Mouse (Mus musculus) forebrain, embryonic 11.5 days (tissue): ENCODE results near the gene Cops7b. TPM values are rescaled to one million over a fixed set of nuclear protein-coding genes. Genes with fewer than 3 reads are reported as not detected.
A peak's percentile ranks its signal among the peaks of the same experiment; 100 is the strongest.

ENCODE experiments used
- ATAC-seq: fragments of 200-750 bp; cut with Nextera tagmentation; replicated peaks from 2 replicates; pipeline ENCODE4 v1.8.0; 2017; ENCODE audit warnings: moderate TSS enrichment; ENCODE audit not compliant: low FRiP score
- DNase-seq: peaks from one replicate; pipeline ENCODE4 v3.0.0-alpha.2; 2017; ENCODE audit warnings: low spot score
- H3K27ac ChIP-seq: fragments of 300-500 bp; sonication (generic); 2 replicates; pipeline ENCODE4 v1.5.1; 2014; ENCODE audit warnings: low read depth, low read length
- H3K27me3 ChIP-seq: fragments of 300-500 bp; sonication (generic); 2 replicates; pipeline ENCODE4 v1.6.1; 2014; ENCODE audit warnings: mild to moderate bottlenecking, low read length, mixed read lengths; ENCODE audit not compliant: control insufficient read depth, insufficient read depth
- H3K36me3 ChIP-seq: fragments of 300-500 bp; sonication (generic); 2 replicates; pipeline ENCODE4 v1.6.1; 2014; ENCODE audit warnings: mild to moderate bottlenecking, low read length, moderate library complexity, mixed read lengths; ENCODE audit not compliant: control insufficient read depth, insufficient read depth
- H3K4me1 ChIP-seq: fragments of 300-500 bp; sonication (generic); replicated peaks from 2 replicates; pipeline ENCODE4 v1.6.1; 2014; ENCODE audit warnings: low read length, mixed read lengths; ENCODE audit not compliant: control insufficient read depth, insufficient read depth
- H3K4me2 ChIP-seq: fragments of 300-500 bp; sonication (generic); 2 replicates; pipeline ENCODE4 v1.6.1; 2014; ENCODE audit warnings: low read depth, mild to moderate bottlenecking, low read length, moderate library complexity, mixed read lengths; ENCODE audit not compliant: severe bottlenecking
- H3K4me3 ChIP-seq: fragments of 300-500 bp; sonication (generic); 2 replicates; pipeline ENCODE4 v1.5.1; 2014; ENCODE audit warnings: low read depth, low read length
- H3K9ac ChIP-seq: fragments of 300-500 bp; sonication (generic); 2 replicates; pipeline ENCODE4 v1.6.1; 2014; ENCODE audit warnings: low read length
- H3K9me3 ChIP-seq: fragments of 300-500 bp; sonication (generic); 2 replicates; pipeline ENCODE4 v1.6.1; 2016; ENCODE audit warnings: low read length, mixed read lengths; ENCODE audit not compliant: control insufficient read depth
- WGBS: fragments of 180-500 bp; shearing (Covaris S2); extraction: QIAGEN DNeasy Blood & Tissue Kit; methylation state at CpG from one replicate; pipeline ENCODE4 v1.1.7; 2014; 5-methylcytosine and 5-hydroxymethylcytosine counted together
- polyA plus RNA-seq: library from polyadenylated mRNA; unstranded; fragments of >200 nt; fragmentation: Nextera tagmentation; extraction: Ambion mirVana; gene quantifications from 2 replicates; pipeline ENCODE4 v1.2.1, GENCODE M21; 2014

Gene Cops7b
- polyA plus RNA-seq, 1 experiment from 2014 or later = 57.1 TPM

DNA sequence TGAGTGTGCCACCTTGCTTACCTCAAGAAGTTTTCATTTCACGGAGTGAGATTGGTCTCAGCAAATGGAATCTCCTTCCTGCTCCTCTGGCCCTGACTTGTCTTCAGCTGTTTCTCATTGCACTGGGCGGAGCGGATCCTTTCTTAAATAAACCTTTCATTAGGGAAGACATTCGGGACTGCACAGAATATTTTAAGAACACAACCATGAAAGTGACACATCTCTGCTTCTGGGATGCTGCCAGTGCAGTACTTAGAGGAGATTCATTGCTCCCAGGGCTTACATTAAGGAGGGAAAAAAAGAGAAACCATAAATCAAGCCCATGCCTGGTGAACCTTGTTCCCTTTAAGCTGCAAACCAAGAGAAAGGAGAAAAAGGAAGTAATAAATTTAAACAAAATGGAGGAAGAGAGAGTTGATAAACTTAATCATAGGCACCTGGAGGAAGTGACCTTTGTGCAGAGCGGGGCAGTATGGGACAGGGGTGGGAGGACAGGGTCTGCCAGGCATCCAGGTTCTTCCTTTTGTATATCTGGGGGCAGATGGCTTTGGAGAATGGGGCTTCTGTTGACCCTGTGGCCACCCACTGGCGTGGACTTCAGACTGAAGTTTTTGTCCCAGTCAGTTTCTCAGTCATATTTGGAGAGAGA is 50.2 kb downstream of the Cops7b start:
- no peak for DNase-seq
- Histone ChIP-seq H3K27ac (no peak overlapping the region), H3K27me3 (no peaks in the 10 kb centered on the region), H3K36me3 (no peaks in the 10 kb centered on the region), H3K4me2 (no peak overlapping the region), H3K9me3 (no peaks in the 10 kb centered on the region), H3K4me1 (no peaks in the 10 kb centered on the region; the same call in 1 of the 2 replicates), H3K4me3 (no peak overlapping the region), H3K9ac (no peak overlapping the region)
- no peak for ATAC-seq
- WGBS = 77% methylated on average over 6 of the region's 6 CpGs

DNA sequence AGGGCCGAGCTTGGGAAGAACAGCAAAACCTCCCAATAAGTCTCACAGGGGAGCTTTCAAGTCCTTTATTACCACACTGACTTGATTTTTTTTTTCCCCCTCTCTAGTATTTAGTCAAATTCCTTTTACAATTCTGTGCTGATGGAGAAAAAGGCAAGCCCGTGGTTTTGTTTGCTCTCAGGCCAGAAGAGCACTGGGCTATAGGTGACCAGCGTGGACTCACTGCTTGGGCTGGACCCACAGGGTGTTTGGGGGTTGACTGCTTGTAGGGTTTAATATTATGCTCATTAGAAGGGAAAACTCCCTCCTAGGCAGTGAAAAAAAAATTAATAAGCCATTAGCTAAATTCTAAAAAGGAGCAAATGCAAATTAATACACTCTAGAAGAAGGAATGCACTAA is 50.7 kb downstream of the Cops7b start:
- Histone ChIP-seq H3K36me3 (no peaks in the 10 kb centered on the region), H3K4me2 (no peak overlapping the region), H3K9ac (no peak overlapping the region), H3K27me3 (no peaks in the 10 kb centered on the region), H3K27ac (no peak overlapping the region), H3K9me3 (no peaks in the 10 kb centered on the region), H3K4me3 (no peak overlapping the region), H3K4me1 (no peaks in the 10 kb centered on the region; the same call in 1 of the 2 replicates)
- DNase-seq = no peak
- ATAC-seq = no peak
- 51% methylated on average over 3 of the region's 3 CpGs for WGBS

DNA sequence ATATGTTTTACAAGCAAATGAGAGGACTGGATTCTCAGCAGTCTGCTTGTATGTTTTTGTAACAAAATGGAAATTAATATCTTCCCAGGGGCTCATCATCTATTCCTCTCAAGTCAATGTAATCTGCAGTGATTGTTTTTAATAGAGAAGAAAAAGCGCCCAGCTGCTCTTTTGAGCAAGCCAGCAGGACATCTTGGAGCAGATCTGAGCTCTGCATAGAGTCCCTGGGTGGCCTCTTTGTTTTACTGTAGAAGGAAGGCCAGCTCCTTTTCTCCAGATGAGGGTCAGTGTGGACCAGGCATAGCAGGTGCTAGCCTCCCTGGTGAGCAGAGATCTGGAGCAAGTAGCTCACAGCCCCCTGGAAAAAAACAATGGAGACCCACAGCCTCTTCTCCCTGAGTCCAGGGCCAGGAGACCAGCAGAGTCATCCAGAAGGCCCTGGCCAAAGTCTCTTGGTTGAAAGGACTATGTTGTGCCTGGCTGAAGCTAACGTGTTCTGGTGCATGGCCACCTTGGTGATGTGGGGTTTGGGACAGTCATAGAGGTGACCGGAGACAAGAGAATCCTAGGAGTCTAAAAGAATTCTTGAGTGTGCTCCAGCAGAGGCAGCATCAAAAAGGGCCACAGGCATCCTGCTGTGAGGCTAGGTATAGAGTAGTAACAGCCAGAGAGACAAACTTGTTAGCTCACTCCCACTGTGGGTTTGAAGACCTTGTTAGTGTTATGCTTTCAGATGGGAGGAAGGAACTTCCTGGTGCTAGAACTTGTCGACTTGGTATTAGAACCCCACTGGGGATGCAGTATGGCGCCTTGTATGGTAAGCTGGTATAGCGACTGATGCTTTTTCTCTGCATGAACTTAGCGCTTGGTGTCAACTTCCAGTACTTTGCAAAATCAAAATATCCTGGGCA is 51.4 kb downstream of the Cops7b start:
- Histone ChIP-seq H3K9ac (no peak overlapping the region), H3K36me3 (no peaks in the 10 kb centered on the region), H3K9me3 (no peaks in the 10 kb centered on the region), H3K4me1 (no peaks in the 10 kb centered on the region; the same call in 1 of the 2 replicates), H3K4me2 (no peak overlapping the region), H3K27ac (no peak overlapping the region), H3K27me3 (no peaks in the 10 kb centered on the region), H3K4me3 (no peak overlapping the region)
- DNase-seq (no peak), ATAC-seq (no peak)
- 49% methylated on average over 7 of the region's 7 CpGs for WGBS

DNA sequence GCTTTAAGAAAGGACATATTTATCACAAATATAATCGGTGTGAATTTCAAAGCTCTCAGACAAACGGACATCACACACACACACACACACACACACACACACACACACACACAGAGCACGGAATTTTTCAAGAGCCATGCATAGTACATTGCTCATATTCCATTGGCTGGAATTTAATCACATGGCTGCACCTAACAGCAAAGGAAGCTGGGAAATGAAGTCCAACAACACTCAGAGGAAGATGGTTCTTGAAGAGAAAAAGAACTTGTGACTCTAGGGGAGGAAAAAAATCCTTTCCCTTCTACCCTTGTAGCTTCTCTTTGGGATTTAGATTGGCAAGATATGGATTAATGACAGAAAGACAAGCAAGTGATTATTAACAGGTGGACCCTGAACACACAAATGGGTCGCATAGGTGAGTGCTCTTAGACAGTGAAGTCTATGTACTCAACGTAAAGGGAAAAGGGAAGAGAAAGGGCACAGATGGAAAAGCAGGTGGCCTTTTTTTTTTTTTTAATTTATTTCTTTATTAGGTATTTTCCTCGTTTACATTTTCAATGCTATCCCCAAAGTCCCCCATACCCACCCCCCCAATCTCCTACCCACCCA is 52.2 kb downstream of the Cops7b start:
- Histone ChIP-seq H3K4me2 (no peak overlapping the region), H3K27me3 (no peaks in the 10 kb centered on the region), H3K27ac (no peak overlapping the region), H3K9ac (no peak overlapping the region), H3K4me1 (no peaks in the 10 kb centered on the region; the same call in 1 of the 2 replicates), H3K9me3 (no peaks in the 10 kb centered on the region), H3K36me3 (no peaks in the 10 kb centered on the region), H3K4me3 (no peak overlapping the region)
- no peak for DNase-seq
- ATAC-seq = peak; percentile 69; the same call in 1 of the 2 replicates
- 53% methylated on average over 6 of the region's 6 CpGs for WGBS

DNA sequence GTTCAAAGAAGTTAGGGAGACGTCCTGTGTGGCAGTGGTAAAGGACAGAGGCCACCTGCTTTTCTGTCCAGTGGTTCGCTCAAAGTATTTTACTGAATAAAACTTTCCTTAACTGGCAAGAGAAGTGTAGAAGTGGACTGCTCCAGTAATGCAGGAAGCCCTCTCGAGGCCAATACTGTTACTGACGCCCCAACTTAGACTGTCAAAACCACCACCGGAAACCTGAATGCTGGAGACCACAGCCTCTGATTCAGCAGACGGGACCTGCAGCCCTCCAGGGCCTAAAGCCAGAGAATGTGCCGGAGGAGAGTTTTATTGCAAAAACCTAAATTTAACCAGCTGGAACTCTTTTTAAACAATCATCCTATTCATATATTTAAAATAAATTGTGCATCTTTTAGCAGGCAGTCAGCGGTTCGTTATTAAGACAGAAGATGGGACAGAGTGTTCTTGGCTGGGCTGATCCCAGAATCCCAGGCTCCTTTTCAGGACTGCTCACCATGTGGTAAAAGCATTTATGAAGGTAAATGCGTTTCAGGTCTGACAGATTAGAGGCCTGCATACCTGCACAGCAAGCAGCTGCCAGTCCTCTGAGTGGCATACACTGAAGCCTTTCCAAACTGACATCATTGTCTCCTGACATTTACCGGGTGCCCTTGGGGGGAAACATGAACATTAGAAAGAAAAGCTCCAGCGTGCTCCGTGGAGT is 60.6 kb downstream of the Cops7b start:
- DNase-seq (no peak), ATAC-seq (no peak)
- no peaks in the 10 kb centered on the region for H3K27me3 ChIP-seq
- H3K4me2 ChIP-seq = no peak overlapping the region
- no peaks in the 10 kb centered on the region for H3K36me3 ChIP-seq
- no peaks in the 10 kb centered on the region for H3K9me3 ChIP-seq
- H3K4me3 ChIP-seq = no peak overlapping the region
- H3K4me1 ChIP-seq = no peaks in the 10 kb centered on the region
- no peak overlapping the region for H3K27ac ChIP-seq
- no peak overlapping the region for H3K9ac ChIP-seq
- WGBS = 71% methylated on average over 13 of the region's 13 CpGs

DNA sequence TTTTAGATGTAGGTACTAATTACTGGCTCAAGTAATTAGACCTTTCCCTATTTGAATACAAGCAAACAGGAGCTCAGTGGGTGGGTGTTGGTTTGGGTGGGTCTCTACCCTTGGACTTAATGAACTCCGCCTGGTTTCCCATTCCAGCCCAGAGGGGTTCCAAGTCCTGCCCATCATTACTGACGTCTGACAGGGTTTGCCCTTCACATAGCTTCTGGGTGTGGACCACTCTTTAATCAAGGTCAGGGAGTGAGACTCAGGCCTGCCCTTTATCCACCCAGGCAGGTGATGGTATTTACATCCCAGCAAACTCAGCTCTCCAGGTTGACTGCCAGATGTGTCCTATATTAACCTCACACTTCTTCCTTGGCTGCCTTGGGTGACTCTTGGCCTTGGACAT is 64.8 kb downstream of the Cops7b start:
- DNase-seq (no peak), ATAC-seq (no peak)
- WGBS = 48% methylated on average over 2 of the region's 2 CpGs
- Histone ChIP-seq H3K9ac (no peak overlapping the region), H3K36me3 (no peaks in the 10 kb centered on the region), H3K9me3 (no peaks in the 10 kb centered on the region), H3K27ac (no peak overlapping the region), H3K27me3 (no peaks in the 10 kb centered on the region), H3K4me2 (no peak overlapping the region), H3K4me1 (no peaks in the 10 kb centered on the region), H3K4me3 (no peak overlapping the region)

DNA sequence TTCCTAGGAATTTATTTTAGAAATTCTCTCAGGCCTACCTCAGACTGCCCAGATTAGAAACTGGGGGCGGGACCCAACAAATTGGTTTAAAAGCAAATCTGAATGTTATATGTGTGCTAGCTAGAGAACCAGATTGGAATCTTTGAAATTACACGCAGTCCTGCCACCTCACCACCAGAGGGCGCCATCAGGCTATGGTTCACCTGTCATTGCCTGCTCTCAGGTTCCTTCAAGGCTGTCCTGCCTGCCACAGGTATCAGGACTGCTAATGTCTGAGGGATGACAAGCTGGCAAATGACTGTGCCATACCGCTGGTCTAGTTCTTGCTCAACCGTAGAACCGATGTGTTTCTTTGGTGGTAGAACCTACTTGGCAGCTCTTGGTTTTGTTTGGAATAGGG is 67.6 kb downstream of the Cops7b start:
- Histone ChIP-seq H3K4me1 (no peaks in the 10 kb centered on the region), H3K27ac (no peak overlapping the region), H3K9me3 (no peaks in the 10 kb centered on the region), H3K4me3 (no peak overlapping the region), H3K4me2 (no peak overlapping the region), H3K36me3 (no peaks in the 10 kb centered on the region), H3K27me3 (no peaks in the 10 kb centered on the region), H3K9ac (no peak overlapping the region)
- 13% methylated on average over 6 of the region's 6 CpGs for WGBS
- DNase-seq (peak; percentile 80), ATAC-seq (no peak)

DNA sequence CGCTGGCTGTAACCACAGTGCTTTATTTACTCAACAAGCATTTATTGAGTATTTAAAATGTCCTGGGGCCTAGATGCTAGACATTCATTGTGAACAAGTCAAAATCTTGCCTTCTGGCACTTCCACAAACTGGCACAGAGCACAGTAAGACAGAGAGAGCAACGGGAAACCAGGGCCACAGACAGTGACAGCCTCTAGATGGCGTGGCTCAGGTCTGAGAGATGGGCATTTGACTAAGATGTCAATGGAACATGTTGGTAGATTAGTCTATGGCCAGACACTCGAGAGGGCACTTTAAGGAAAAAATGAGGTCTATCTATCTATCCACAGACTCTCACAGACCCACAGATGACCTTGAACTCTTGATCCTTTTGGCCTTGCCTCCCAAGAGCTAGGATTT is 70.0 kb downstream of the Cops7b start:
- no peak for DNase-seq

More for the DNA sequence above, 70.0 kb downstream of the Cops7b start:
- H3K27ac ChIP-seq = no peak overlapping the region
- no peak overlapping the region for H3K4me2 ChIP-seq
- H3K36me3 ChIP-seq = no peaks in the 10 kb centered on the region
- H3K9ac ChIP-seq = no peak overlapping the region
- H3K9me3 ChIP-seq = no peaks in the 10 kb centered on the region
- H3K4me1 ChIP-seq = no peaks in the 10 kb centered on the region
- 58% methylated on average over 4 of the region's 4 CpGs for WGBS
- H3K27me3 ChIP-seq = no peaks in the 10 kb centered on the region
- no peak for ATAC-seq
- no peak overlapping the region for H3K4me3 ChIP-seq
